In genomic region chr17:35196321-35196641, GRCm38 (mm10) we compare ENCODE assay signal across 9 mouse cellular contexts. TPM values are rescaled to one million over a fixed set of nuclear protein-coding genes. Genes with fewer than 3 reads are reported as not detected.
DNase-seq lines count a peak whose midpoint lies in the region; ATAC-seq and TF ChIP-seq lines count a peak whose summit lies in the region.
"Had no signal": no experiment of that assay in that cellular context is flagged by ENCODE, and none has a peak within 500 bp of the region (broad histone marks: within the 10 kb centered on the region; RNA-seq: fewer than 3 reads in every experiment).

No protein-coding gene starts in this region.

- no peak overlapping the region for H3K27ac ChIP-seq in heart, embryonic 12.5 days (ENCODE audit: poor library complexity, severe bottlenecking)
- no peak overlapping the region for H3K27ac ChIP-seq in ES-Bruce4 (ENCODE audit: insufficient read depth, low read length)
- no peak overlapping the region for H3K27ac ChIP-seq in hindbrain, embryonic 15.5 days (replicated peaks)
- H3K27ac ChIP-seq in midbrain, embryonic 14.5 days (replicated peaks; ENCODE audit: low read depth, low read length) = no peak overlapping the region

- no peak for TF ChIP-seq POLR2A in ES-Bruce4 (IDR thresholded peaks at IDR 0.05; ENCODE audit: insufficient read depth, low read length)

- H3K27me3 ChIP-seq in heart, embryonic 12.5 days (replicated peaks) = peaks cover 64% of the 10 kb centered on the region
- no peaks in the 10 kb centered on the region for H3K27me3 ChIP-seq in ES-Bruce4 (ENCODE audit: control insufficient read depth, insufficient read depth, low read length, poor library complexity, severe bottlenecking)
- H3K27me3 ChIP-seq in hindbrain, embryonic 15.5 days = peaks cover 35% of the 10 kb centered on the region
- peaks cover 29% of the 10 kb centered on the region for H3K27me3 ChIP-seq in midbrain, embryonic 14.5 days (ENCODE audit: control insufficient read depth, insufficient read depth, low read length)

- H3K36me3 ChIP-seq in heart, embryonic 12.5 days = no peaks in the 10 kb centered on the region
- H3K36me3 ChIP-seq in ES-Bruce4 (ENCODE audit: control insufficient read depth, insufficient read depth, low read length, poor library complexity, severe bottlenecking) = no peaks in the 10 kb centered on the region
- H3K36me3 ChIP-seq in hindbrain, embryonic 15.5 days = no peaks in the 10 kb centered on the region
- H3K36me3 ChIP-seq in midbrain, embryonic 14.5 days (ENCODE audit: control insufficient read depth, insufficient read depth, low read length) = no peaks in the 10 kb centered on the region

- TF ChIP-seq CTCF in ES-Bruce4 (IDR thresholded peaks at IDR 0.05; ENCODE audit: low read depth, low read length) = no peak

- DNase-seq in heart, postnatal 4 days = no peak
- DNase-seq in midbrain, embryonic 14.5 days = no peak
- no peak for DNase-seq in ovary, adult 18-20 months (ENCODE audit: low spot score)
- no peak for DNase-seq in testis, postnatal 10 days (ENCODE audit: low spot score)

- 31% methylated on average over 9 of the region's 9 CpGs for WGBS in heart, embryonic 12.5 days
- WGBS in hindbrain, embryonic 15.5 days = 35% methylated on average over 9 of the region's 9 CpGs
- WGBS in midbrain, embryonic 14.5 days = 41% methylated on average over 9 of the region's 9 CpGs

- peak overlapping the region; percentile 48 for H3K4me3 ChIP-seq in heart, embryonic 12.5 days
- H3K4me3 ChIP-seq in ES-Bruce4 (ENCODE audit: low read depth, low read length) = peak overlapping the region; percentile 70; the same call in 1 of the 2 replicates
- peak overlapping the region; percentile 40 for H3K4me3 ChIP-seq in hindbrain, embryonic 15.5 days
- peak overlapping the region; percentile 30 for H3K4me3 ChIP-seq in midbrain, embryonic 14.5 days (replicated peaks; ENCODE audit: low read depth, low read length)

- peak overlapping the region; percentile 84 for H3K4me2 ChIP-seq in heart, embryonic 12.5 days
- H3K4me2 ChIP-seq in hindbrain, embryonic 15.5 days = peak overlapping the region; percentile 69
- peak overlapping the region; percentile 62 for H3K4me2 ChIP-seq in midbrain, embryonic 14.5 days (ENCODE audit: low read length)

- H3K9ac ChIP-seq in heart, embryonic 12.5 days = peak overlapping the region; percentile 50; the same call in 1 of the 2 replicates
- peak overlapping the region; percentile 22; the same call in 1 of the 2 replicates for H3K9ac ChIP-seq in ES-Bruce4 (ENCODE audit: low read depth, poor library complexity, severe bottlenecking)
- no peak overlapping the region for H3K9ac ChIP-seq in hindbrain, embryonic 15.5 days
- H3K9ac ChIP-seq in midbrain, embryonic 14.5 days (replicated peaks; ENCODE audit: low read length) = no peak overlapping the region; the same call in 1 of the 2 replicates

- H3K4me1 ChIP-seq in heart, embryonic 12.5 days (replicated peaks) = peaks cover 19% of the 10 kb centered on the region
- no peaks in the 10 kb centered on the region for H3K4me1 ChIP-seq in ES-Bruce4 (ENCODE audit: control insufficient read depth, insufficient read depth, low read length)
- H3K4me1 ChIP-seq in hindbrain, embryonic 15.5 days (replicated peaks) = peaks cover 10% of the 10 kb centered on the region
- peaks cover 6% of the 10 kb centered on the region; the same call in 1 of the 2 replicates for H3K4me1 ChIP-seq in midbrain, embryonic 14.5 days (ENCODE audit: control insufficient read depth, insufficient read depth, low read length)

- ATAC-seq in heart, embryonic 12.5 days (ENCODE audit: insufficient number of reproducible peaks, low FRiP score) = no peak
- ATAC-seq in hindbrain, embryonic 15.5 days (ENCODE audit: low FRiP score, low read depth) = no peak
- ATAC-seq in midbrain, embryonic 14.5 days (ENCODE audit: low FRiP score, low TSS enrichment) = no peak
- no peak for ATAC-seq in cerebellum, adult (ENCODE audit: insufficient number of reproducible peaks, low FRiP score, low TSS enrichment)

- H3K9me3 ChIP-seq in heart, embryonic 12.5 days (replicated peaks) = no peaks in the 10 kb centered on the region
- no peaks in the 10 kb centered on the region for H3K9me3 ChIP-seq in ES-Bruce4 (replicated peaks; ENCODE audit: control insufficient read depth, insufficient read depth, low read length, poor library complexity, severe bottlenecking)
- H3K9me3 ChIP-seq in hindbrain, embryonic 15.5 days = no peaks in the 10 kb centered on the region
- H3K9me3 ChIP-seq in midbrain, embryonic 14.5 days (ENCODE audit: control insufficient read depth, low read length) = no peaks in the 10 kb centered on the region

- no peak for TF ChIP-seq EP300 in ES-Bruce4 (IDR thresholded peaks at IDR 0.05; ENCODE audit: insufficient read depth, low read depth, low read length)

RNA-seq across cellular contexts. Expression of gene Ltb, which starts 2.0 kb away (rescaled TPM):
- polyA plus RNA-seq in heart, embryonic 12.5 days (2016; fragmentation: Nextera tagmentation; extraction: Ambion mirVana) = 0.14 and 0.31 TPM in 2 replicates
- 1 to 10 TPM in 1 of 2 experiments, under 1 TPM in 1; 0.81 to 1.0 TPM for total RNA-seq in heart, postnatal 4 days (2021)
- polyA plus RNA-seq in ES-Bruce4 (2011; ENCODE audit: insufficient read depth, insufficient read length, low read depth, missing spikeins) = 10.7 and 14.2 TPM in 2 replicates
- polyA plus RNA-seq in hindbrain, embryonic 15.5 days (2015; fragmentation: Nextera tagmentation; extraction: Ambion mirVana) = 0.84 and 0.97 TPM in 2 replicates
- polyA plus RNA-seq in midbrain, embryonic 14.5 days (2014; fragmentation: Nextera tagmentation; extraction: Ambion mirVana) = 0.74 and 0.84 TPM in 2 replicates

RNA-seq across cellular contexts. Expression of gene Tnf, which starts 5.5 kb away (rescaled TPM):
- polyA plus RNA-seq in heart, embryonic 12.5 days (2016; fragmentation: Nextera tagmentation; extraction: Ambion mirVana) = 0.12 TPM in 1 of 2 replicates, not detected in the other
- total RNA-seq in heart, postnatal 4 days (2021) = 1 to 10 TPM in 1 of 2 experiments, under 1 TPM in 1; 0.76 to 1.3 TPM
- polyA plus RNA-seq in ES-Bruce4 (2011; ENCODE audit: insufficient read depth, insufficient read length, low read depth, missing spikeins) = not detected in 2 replicates
- polyA plus RNA-seq in hindbrain, embryonic 15.5 days (2015; fragmentation: Nextera tagmentation; extraction: Ambion mirVana) = 0.13 TPM in 1 of 2 replicates, not detected in the other
- not detected in 2 replicates for polyA plus RNA-seq in midbrain, embryonic 14.5 days (2014; fragmentation: Nextera tagmentation; extraction: Ambion mirVana)

RNA-seq across cellular contexts. Expression of gene Lst1, which starts 8.0 kb away (rescaled TPM):
- polyA plus RNA-seq in heart, embryonic 12.5 days (2016; fragmentation: Nextera tagmentation; extraction: Ambion mirVana) = 3.3 and 5.2 TPM in 2 replicates
- total RNA-seq in heart, postnatal 4 days (2021) = 1 to 10 TPM; 4.2 to 4.8 TPM
- polyA plus RNA-seq in ES-Bruce4 (2011; ENCODE audit: insufficient read depth, insufficient read length, low read depth, missing spikeins) = 2.3 and 2.5 TPM in 2 replicates
- polyA plus RNA-seq in hindbrain, embryonic 15.5 days (2015; fragmentation: Nextera tagmentation; extraction: Ambion mirVana) = 5.6 and 13.9 TPM in 2 replicates
- polyA plus RNA-seq in midbrain, embryonic 14.5 days (2014; fragmentation: Nextera tagmentation; extraction: Ambion mirVana) = 3.8 and 9.0 TPM in 2 replicates

RNA-seq across cellular contexts. Expression of gene Lta, which starts 8.9 kb away (rescaled TPM):
- not detected in 2 replicates for polyA plus RNA-seq in heart, embryonic 12.5 days (2016; fragmentation: Nextera tagmentation; extraction: Ambion mirVana)
- under 1 TPM; 0.26 to 0.32 TPM for total RNA-seq in heart, postnatal 4 days (2021)
- polyA plus RNA-seq in ES-Bruce4 (2011; ENCODE audit: insufficient read depth, insufficient read length, low read depth, missing spikeins) = 0.64 TPM in 1 of 2 replicates, not detected in the other
- polyA plus RNA-seq in hindbrain, embryonic 15.5 days (2015; fragmentation: Nextera tagmentation; extraction: Ambion mirVana) = 0.39 and 0.42 TPM in 2 replicates
- 0.20 and 0.73 TPM in 2 replicates for polyA plus RNA-seq in midbrain, embryonic 14.5 days (2014; fragmentation: Nextera tagmentation; extraction: Ambion mirVana)

RNA-seq across cellular contexts. Expression of gene Aif1, which starts 20.4 kb away (rescaled TPM):
- polyA plus RNA-seq in heart, embryonic 12.5 days (2016; fragmentation: Nextera tagmentation; extraction: Ambion mirVana) = 4.3 and 4.4 TPM in 2 replicates
- total RNA-seq in heart, postnatal 4 days (2021) = 1 to 10 TPM; 2.9 to 3.4 TPM
- polyA plus RNA-seq in ES-Bruce4 (2011; ENCODE audit: insufficient read depth, insufficient read length, low read depth, missing spikeins) = 2.1 TPM in 1 of 2 replicates, not detected in the other
- 7.4 and 9.6 TPM in 2 replicates for polyA plus RNA-seq in hindbrain, embryonic 15.5 days (2015; fragmentation: Nextera tagmentation; extraction: Ambion mirVana)
- 3.3 and 8.8 TPM in 2 replicates for polyA plus RNA-seq in midbrain, embryonic 14.5 days (2014; fragmentation: Nextera tagmentation; extraction: Ambion mirVana)
- total RNA-seq: ES-E14 had no signal

Comparison
In these comparisons a context has a peak if more than half of its experiments do, and no peak if none do; other contexts are left out.
1. H3K9ac ChIP-seq: peak in heart, embryonic 12.5 days (single experiment) and ES-Bruce4 (single experiment); none in hindbrain, embryonic 15.5 days (single experiment) and midbrain, embryonic 14.5 days (single experiment).
2. Peak in every context shown above with its lines, with median percentiles within 50 percentile points of each other: H3K4me2 ChIP-seq and H3K4me3 ChIP-seq.